ENCODE assay signal across 12 mouse cellular contexts in genomic region chr7:89835566-89835965, GRCm38 (mm10).
A peak's percentile ranks its signal among the peaks of the same experiment; 100 is the strongest.
DNase-seq lines count a peak whose midpoint lies in the region.
"Had no signal": no experiment of that assay in that cellular context is flagged by ENCODE, and none has a peak within 500 bp of the region (broad histone marks: within the 10 kb centered on the region; RNA-seq: fewer than 3 reads in every experiment).

No protein-coding gene starts in this region.

- peak; percentile 26 for DNase-seq in gastrocnemius, postnatal 10 days
- DNase-seq in gastrocnemius, postnatal 4 days (ENCODE audit: low spot score in 2 of 2), result no peak
- peak; percentile 82 for DNase-seq in 3134 (ENCODE audit: extremely low read depth, insufficient read length, low spot score)
- peak; percentile 73 for DNase-seq in Muller cell, postnatal 12 days (ENCODE audit: inconsistent ontology term)
- peak; percentile 74 to 79 for DNase-seq in cerebellum, postnatal 10 days
- DNase-seq in frontal cortex, postnatal 10 days (ENCODE audit: low spot score in 2 of 2), result no peak
- no peak for DNase-seq in left cerebral cortex, adult 11 months (ENCODE audit: low spot score)
- no peak for DNase-seq in spleen, postnatal 36 days (ENCODE audit: low spot score in 2 of 2)
- DNase-seq: heart, postnatal 10 days; kidney, adult 2 months; lung, adult 2 months; thymus, adult 2 months had no signal

Comparison
In these comparisons a context has a peak if more than half of its experiments do, and no peak if none do; other contexts are left out.
1. DNase-seq: peak in gastrocnemius, postnatal 10 days (single experiment), 3134 (single experiment), Muller cell, postnatal 12 days (single experiment) and cerebellum, postnatal 10 days (2 of 2); none in gastrocnemius, postnatal 4 days (0 of 2), frontal cortex, postnatal 10 days (0 of 2), left cerebral cortex, adult 11 months (single experiment) and spleen, postnatal 36 days (0 of 2).